Mouse (Mus musculus) G1E-ER4 (cell line): ENCODE data around the gene Elavl3. TPM values are rescaled to one million over a fixed set of nuclear protein-coding genes. Genes with fewer than 3 reads are reported as not detected.

Source experiments
- GATA1 ChIP-seq: IDR thresholded peaks from one replicate; pipeline ENCODE4 v1.8.0; 2012; ENCODE audit warnings: low read length, inconsistent platforms
- polyA plus RNA-seq: library from polyadenylated mRNA; stranded (reverse); fragments of >175 nt; gene quantifications from 2 replicates; pipeline ENCODE4 v1.2.3, GENCODE M21; 2012

Gene Elavl3
- polyA plus RNA-seq, 1 experiment = not detected

- no peak for TF ChIP-seq GATA1
These were observed 14.0 kb downstream of the Elavl3 start for GRCm38 (mm10) chr9:22037826-22038225.

GRCm38 (mm10) chr9:22035300-22036044 lies 16.4 kb downstream of the Elavl3 start:
- no peak for TF ChIP-seq GATA1

GRCm38 (mm10) chr9:22030386-22030785 lies 21.4 kb downstream of the Elavl3 start:
- TF ChIP-seq GATA1 = no peak

- no peak for TF ChIP-seq GATA1
These were observed 23.4 kb downstream of the Elavl3 start for GRCm38 (mm10) chr9:22028467-22028866.

- TF ChIP-seq GATA1 = no peak
These were observed 27.2 kb downstream of the Elavl3 start for GRCm38 (mm10) chr9:22024592-22024991.

GRCm38 (mm10) chr9:22017208-22017825 lies 34.5 kb downstream of the Elavl3 start:
- no peak for TF ChIP-seq GATA1

GRCm38 (mm10) chr9:22016245-22016644 lies 35.6 kb downstream of the Elavl3 start:
- TF ChIP-seq GATA1 = no peak

GRCm38 (mm10) chr9:22012731-22013130 lies 39.1 kb downstream of the Elavl3 start:
- TF ChIP-seq GATA1 = no peak

- no peak for TF ChIP-seq GATA1
These were observed 40.8 kb downstream of the Elavl3 start for GRCm38 (mm10) chr9:22011055-22011454.

- no peak for TF ChIP-seq GATA1
These were observed 47.3 kb downstream of the Elavl3 start for GRCm38 (mm10) chr9:22004546-22004945.

GRCm38 (mm10) chr9:22003163-22003554 lies 48.7 kb downstream of the Elavl3 start:
- no peak for TF ChIP-seq GATA1

- no peak for TF ChIP-seq GATA1
These were observed 49.3 kb downstream of the Elavl3 start, which contains the start of the genes Ccdc151 and Prkcsh for GRCm38 (mm10) chr9:22002194-22003162. Ccdc151 (minus strand) TSS chr9:22002634. Prkcsh (plus strand) TSS chr9:22002806.

- TF ChIP-seq GATA1 = no peak
These were observed 50.2 kb downstream of the Elavl3 start for GRCm38 (mm10) chr9:22001633-22002032.

- TF ChIP-seq GATA1 = no peak
These were observed 51.5 kb downstream of the Elavl3 start for GRCm38 (mm10) chr9:22000296-22000695.

GRCm38 (mm10) chr9:21996178-21996867 lies 55.5 kb downstream of the Elavl3 start:
- TF ChIP-seq GATA1 = no peak
